Mouse (Mus musculus): ENCODE data around the gene Itgal.
"Not testable (repeated sequence)": the region's sequence is repeated elsewhere in the genome, so short reads cannot be mapped to it uniquely, and the experiment has no call there.

Gene Itgal

GRCm38 (mm10) chr7:127296098-127296497 is at the start of gene Itgal:
Itgal (plus strand) TSS chr7:127296260.
- in situ Hi-C loops (cut with MboI, MseI): no loop called here

- in situ Hi-C loops (cut with MboI, MseI): not testable (repeated sequence)
Observed at GRCm38 (mm10) chr7:127250511-127250910, 45.5 kb upstream of the Itgal start.

- in situ Hi-C loops (cut with MboI, MseI): no loop called here
Observed at GRCm38 (mm10) chr7:127252414-127252813, 43.6 kb upstream of the Itgal start.

GRCm38 (mm10) chr7:127253341-127253740 is 42.7 kb upstream of the Itgal start:
- in situ Hi-C loops (cut with MboI, MseI): no loop called here

GRCm38 (mm10) chr7:127253821-127254769 is 42.0 kb upstream of the Itgal start:
- in situ Hi-C loops (cut with MboI, MseI): no loop called here

GRCm38 (mm10) chr7:127255008-127255407 is 41.1 kb upstream of the Itgal start:
- in situ Hi-C loops (cut with MboI, MseI): no loop called here

- in situ Hi-C loops (cut with MboI, MseI): no loop called here
Observed at GRCm38 (mm10) chr7:127255965-127256364, 40.1 kb upstream of the Itgal start.

GRCm38 (mm10) chr7:127256518-127256917 is 39.5 kb upstream of the Itgal start:
- in situ Hi-C loops (cut with MboI, MseI): no loop called here

- in situ Hi-C loops (cut with MboI, MseI): no loop called here
Observed at GRCm38 (mm10) chr7:127259186-127259905, 36.7 kb upstream of the Itgal start.

- in situ Hi-C loops (cut with MboI, MseI): no loop called here
Observed at GRCm38 (mm10) chr7:127260309-127261111, 35.5 kb upstream of the Itgal start, which contains the start of gene Dctpp1. Dctpp1 (minus strand) TSS chr7:127260709.

GRCm38 (mm10) chr7:127262218-127262961 is 33.7 kb upstream of the Itgal start:
- in situ Hi-C loops (cut with MboI, MseI): no loop called here

GRCm38 (mm10) chr7:127263526-127263925 is 32.5 kb upstream of the Itgal start:
- in situ Hi-C loops (cut with MboI, MseI): no loop called here

GRCm38 (mm10) chr7:127270256-127270655 is 25.8 kb upstream of the Itgal start:
- in situ Hi-C loops (cut with MboI, MseI): no loop called here

- in situ Hi-C loops (cut with MboI, MseI): no loop called here
Observed at GRCm38 (mm10) chr7:127270666-127271065, 25.4 kb upstream of the Itgal start.

GRCm38 (mm10) chr7:127271093-127271492 is 25.0 kb upstream of the Itgal start:
- in situ Hi-C loops (cut with MboI, MseI): no loop called here

- in situ Hi-C loops (cut with MboI, MseI): no loop called here
Observed at GRCm38 (mm10) chr7:127272566-127272965, 23.5 kb upstream of the Itgal start.

- in situ Hi-C loops (cut with MboI, MseI): no loop called here
Observed at GRCm38 (mm10) chr7:127273118-127273923, 22.7 kb upstream of the Itgal start.

- in situ Hi-C loops (cut with MboI, MseI): no loop called here
Observed at GRCm38 (mm10) chr7:127273925-127274789, 21.9 kb upstream of the Itgal start, which contains the start of gene Sephs2. Sephs2 (minus strand) TSS chr7:127274055.

GRCm38 (mm10) chr7:127276519-127276961 is 19.5 kb upstream of the Itgal start:
- in situ Hi-C loops (cut with MboI, MseI): no loop called here
